Mouse (Mus musculus): ENCODE measurements around the gene Popdc2. TPM values are rescaled to one million over a fixed set of nuclear protein-coding genes. Genes with fewer than 3 reads are reported as not detected.

Popdc2 gene
- polyA plus RNA-seq, 1 experiment from 2014 or later: 0.83 TPM

- peak overlapping the region; percentile 54 for H3K9ac ChIP-seq (ENCODE audit: low read depth, low read length)
- WGBS: 8% methylated on average over 17 of the region's 17 CpGs
- H3K4me2 ChIP-seq (ENCODE audit: low read length): peak overlapping the region; percentile 59
- peaks cover 16% of the 10 kb centered on the region for H3K4me1 ChIP-seq (ENCODE audit: control insufficient read depth, insufficient read depth, low read length)
- H3K27me3 ChIP-seq (ENCODE audit: control insufficient read depth, insufficient read depth, low read depth, low read length): no peaks in the 10 kb centered on the region
- H3K4me3 ChIP-seq (ENCODE audit: low read depth, low read length): peak overlapping the region; percentile 21
- H3K36me3 ChIP-seq (ENCODE audit: control insufficient read depth, insufficient read depth, low read length): no peaks in the 10 kb centered on the region
- no peaks in the 10 kb centered on the region for H3K9me3 ChIP-seq (replicated peaks; ENCODE audit: control insufficient read depth, low read length, poor library complexity, severe bottlenecking)
- H3K27ac ChIP-seq (ENCODE audit: low read length): peak overlapping the region; percentile 56
- peak; percentile 94 for ATAC-seq
These were observed 37.7 kb downstream of the Popdc2 start for GRCm38 (mm10) chr16:38399531-38400231.

- no peaks in the 10 kb centered on the region for H3K9me3 ChIP-seq (replicated peaks; ENCODE audit: control insufficient read depth, low read length, poor library complexity, severe bottlenecking)
- peaks cover 16% of the 10 kb centered on the region for H3K4me1 ChIP-seq (ENCODE audit: control insufficient read depth, insufficient read depth, low read length)
- H3K27ac ChIP-seq (ENCODE audit: low read length): peak overlapping the region; percentile 56
- peak overlapping the region; percentile 54; the same call in 1 of the 2 replicates for H3K9ac ChIP-seq (ENCODE audit: low read depth, low read length)
- peak; percentile 47; the same call in 1 of the 2 replicates for ATAC-seq
- peak overlapping the region; percentile 59 for H3K4me2 ChIP-seq (ENCODE audit: low read length)
- H3K27me3 ChIP-seq (ENCODE audit: control insufficient read depth, insufficient read depth, low read depth, low read length): no peaks in the 10 kb centered on the region
- H3K36me3 ChIP-seq (ENCODE audit: control insufficient read depth, insufficient read depth, low read length): no peaks in the 10 kb centered on the region
- WGBS: 72% methylated on average over 9 of the region's 9 CpGs
- H3K4me3 ChIP-seq (ENCODE audit: low read depth, low read length): peak overlapping the region; percentile 21; the same call in 1 of the 2 replicates
These were observed 38.4 kb downstream of the Popdc2 start for GRCm38 (mm10) chr16:38400311-38400960.

- Histone ChIP-seq H3K4me3 (ENCODE audit: low read depth, low read length) (no peak overlapping the region), H3K4me2 (ENCODE audit: low read length) (no peak overlapping the region), H3K9me3 (replicated peaks; ENCODE audit: control insufficient read depth, low read length, poor library complexity, severe bottlenecking) (no peaks in the 10 kb centered on the region), H3K27ac (ENCODE audit: low read length) (no peak overlapping the region), H3K36me3 (ENCODE audit: control insufficient read depth, insufficient read depth, low read length) (no peaks in the 10 kb centered on the region), H3K9ac (ENCODE audit: low read depth, low read length) (no peak overlapping the region), H3K27me3 (ENCODE audit: control insufficient read depth, insufficient read depth, low read depth, low read length) (no peaks in the 10 kb centered on the region), H3K4me1 (ENCODE audit: control insufficient read depth, insufficient read depth, low read length) (peaks cover 16% of the 10 kb centered on the region)
- ATAC-seq: no peak
- WGBS: 88% methylated on average over 6 of the region's 6 CpGs
These were observed 39.5 kb downstream of the Popdc2 start for GRCm38 (mm10) chr16:38401468-38401867.

- H3K9ac ChIP-seq (ENCODE audit: low read depth, low read length): no peak overlapping the region
- H3K27me3 ChIP-seq (ENCODE audit: control insufficient read depth, insufficient read depth, low read depth, low read length): no peaks in the 10 kb centered on the region
- H3K9me3 ChIP-seq (replicated peaks; ENCODE audit: control insufficient read depth, low read length, poor library complexity, severe bottlenecking): no peaks in the 10 kb centered on the region
- H3K4me1 ChIP-seq (ENCODE audit: control insufficient read depth, insufficient read depth, low read length): peaks cover 16% of the 10 kb centered on the region
- H3K4me3 ChIP-seq (ENCODE audit: low read depth, low read length): no peak overlapping the region
- H3K4me2 ChIP-seq (ENCODE audit: low read length): no peak overlapping the region
- no peaks in the 10 kb centered on the region for H3K36me3 ChIP-seq (ENCODE audit: control insufficient read depth, insufficient read depth, low read length)
- H3K27ac ChIP-seq (ENCODE audit: low read length): no peak overlapping the region
- no peak for ATAC-seq
- WGBS: 90% methylated on average over 7 of the region's 7 CpGs
These were observed 41.6 kb downstream of the Popdc2 start for GRCm38 (mm10) chr16:38403639-38404038.

- no peak overlapping the region for H3K9ac ChIP-seq (ENCODE audit: low read depth, low read length)
- no peaks in the 10 kb centered on the region for H3K36me3 ChIP-seq (ENCODE audit: control insufficient read depth, insufficient read depth, low read length)
- no peak overlapping the region for H3K4me3 ChIP-seq (ENCODE audit: low read depth, low read length)
- no peak for ATAC-seq
- no peaks in the 10 kb centered on the region for H3K9me3 ChIP-seq (replicated peaks; ENCODE audit: control insufficient read depth, low read length, poor library complexity, severe bottlenecking)
- no peak overlapping the region for H3K27ac ChIP-seq (ENCODE audit: low read length)
- H3K4me1 ChIP-seq (ENCODE audit: control insufficient read depth, insufficient read depth, low read length): no peaks in the 10 kb centered on the region
- H3K27me3 ChIP-seq (ENCODE audit: control insufficient read depth, insufficient read depth, low read depth, low read length): no peaks in the 10 kb centered on the region
- WGBS: 67% methylated on average over 5 of the region's 5 CpGs
- no peak overlapping the region for H3K4me2 ChIP-seq (ENCODE audit: low read length)
These were observed 44.3 kb downstream of the Popdc2 start for GRCm38 (mm10) chr16:38406293-38406692.

GRCm38 (mm10) chr16:38406708-38407107, 44.7 kb downstream of the Popdc2 start:
- no peak for ATAC-seq
- Histone ChIP-seq H3K9me3 (replicated peaks; ENCODE audit: control insufficient read depth, low read length, poor library complexity, severe bottlenecking) (no peaks in the 10 kb centered on the region), H3K27ac (ENCODE audit: low read length) (no peak overlapping the region), H3K9ac (ENCODE audit: low read depth, low read length) (no peak overlapping the region), H3K36me3 (ENCODE audit: control insufficient read depth, insufficient read depth, low read length) (no peaks in the 10 kb centered on the region), H3K4me1 (ENCODE audit: control insufficient read depth, insufficient read depth, low read length) (no peaks in the 10 kb centered on the region), H3K4me2 (ENCODE audit: low read length) (no peak overlapping the region), H3K4me3 (ENCODE audit: low read depth, low read length) (no peak overlapping the region), H3K27me3 (ENCODE audit: control insufficient read depth, insufficient read depth, low read depth, low read length) (no peaks in the 10 kb centered on the region)
- WGBS: 90% methylated on average over 6 of the region's 6 CpGs

GRCm38 (mm10) chr16:38407584-38407983, 45.6 kb downstream of the Popdc2 start:
- no peaks in the 10 kb centered on the region for H3K9me3 ChIP-seq (replicated peaks; ENCODE audit: control insufficient read depth, low read length, poor library complexity, severe bottlenecking)
- no peak overlapping the region for H3K27ac ChIP-seq (ENCODE audit: low read length)
- H3K9ac ChIP-seq (ENCODE audit: low read depth, low read length): no peak overlapping the region
- no peak overlapping the region for H3K4me3 ChIP-seq (ENCODE audit: low read depth, low read length)
- H3K27me3 ChIP-seq (ENCODE audit: control insufficient read depth, insufficient read depth, low read depth, low read length): no peaks in the 10 kb centered on the region
- no peak overlapping the region for H3K4me2 ChIP-seq (ENCODE audit: low read length)
- 30% methylated on average over 5 of the region's 5 CpGs for WGBS
- no peak for ATAC-seq
- H3K36me3 ChIP-seq (ENCODE audit: control insufficient read depth, insufficient read depth, low read length): no peaks in the 10 kb centered on the region
- H3K4me1 ChIP-seq (ENCODE audit: control insufficient read depth, insufficient read depth, low read length): no peaks in the 10 kb centered on the region

GRCm38 (mm10) chr16:38408416-38408815, 46.4 kb downstream of the Popdc2 start:
- no peak overlapping the region for H3K27ac ChIP-seq (ENCODE audit: low read length)
- H3K4me1 ChIP-seq (ENCODE audit: control insufficient read depth, insufficient read depth, low read length): no peaks in the 10 kb centered on the region
- ATAC-seq: no peak
- no peaks in the 10 kb centered on the region for H3K27me3 ChIP-seq (ENCODE audit: control insufficient read depth, insufficient read depth, low read depth, low read length)
- H3K9ac ChIP-seq (ENCODE audit: low read depth, low read length): no peak overlapping the region
- no peak overlapping the region for H3K4me3 ChIP-seq (ENCODE audit: low read depth, low read length)
- H3K4me2 ChIP-seq (ENCODE audit: low read length): no peak overlapping the region
- H3K36me3 ChIP-seq (ENCODE audit: control insufficient read depth, insufficient read depth, low read length): no peaks in the 10 kb centered on the region
- WGBS: 94% methylated on average over 8 of the region's 8 CpGs
- no peaks in the 10 kb centered on the region for H3K9me3 ChIP-seq (replicated peaks; ENCODE audit: control insufficient read depth, low read length, poor library complexity, severe bottlenecking)

- no peak for ATAC-seq
- Histone ChIP-seq H3K4me3 (ENCODE audit: low read depth, low read length) (no peak overlapping the region), H3K27ac (ENCODE audit: low read length) (no peak overlapping the region), H3K9me3 (replicated peaks; ENCODE audit: control insufficient read depth, low read length, poor library complexity, severe bottlenecking) (no peaks in the 10 kb centered on the region), H3K9ac (ENCODE audit: low read depth, low read length) (no peak overlapping the region), H3K36me3 (ENCODE audit: control insufficient read depth, insufficient read depth, low read length) (no peaks in the 10 kb centered on the region), H3K4me2 (ENCODE audit: low read length) (no peak overlapping the region), H3K27me3 (ENCODE audit: control insufficient read depth, insufficient read depth, low read depth, low read length) (no peaks in the 10 kb centered on the region), H3K4me1 (ENCODE audit: control insufficient read depth, insufficient read depth, low read length) (no peaks in the 10 kb centered on the region)
- 85% methylated on average over 7 of the region's 7 CpGs for WGBS
These were observed 52.9 kb downstream of the Popdc2 start for GRCm38 (mm10) chr16:38414953-38415352.

Measured in midbrain, embryonic 16.5 days (tissue).